Mouse (Mus musculus): ENCODE results near the gene Nsfl1c.

GRCm38 (mm10) chr2:151513525-151514285 lies 19.7 kb downstream of the Nsfl1c start:
- TF ChIP-seq CTCF (IDR thresholded peaks at IDR 0.05; ENCODE audit: borderline replicate concordance, insufficient read depth, low read depth, low read length) (no peak), POLR2A (IDR thresholded peaks at IDR 0.05; ENCODE audit: borderline replicate concordance, insufficient read depth, low read length) (no peak)
